Mouse (Mus musculus) MEL (cell line): ENCODE data around the gene Nt5c2. TPM values are rescaled to one million over a fixed set of nuclear protein-coding genes. Genes with fewer than 3 reads are reported as not detected.

Experiments
- DNase-seq: peaks from one replicate; pipeline ENCODE4 v3.0.0; 2011; ENCODE audit warnings: low read depth, low spot score
- H3K27ac ChIP-seq: 2 replicates; pipeline ENCODE4 v1.5.1; 2012; ENCODE audit warnings: low read depth, mild to moderate bottlenecking, control low read depth, low read length, moderate library complexity; ENCODE audit not compliant: control insufficient read depth
- H3K27me3 ChIP-seq, 2 experiments: fragments of 150-350 bp in 1 of 2; sonication (generic) in 1 of 2; 2 replicates each; pipeline ENCODE4 v1.6.1; 2012; ENCODE audit warnings: low read length in 2 of 2, mild to moderate bottlenecking in 2 of 2, improper control_type of control experiment in 1 of 2, moderate library complexity in 1 of 2; ENCODE audit not compliant: insufficient read depth in 2 of 2, control insufficient read depth in 1 of 2
- H3K36me3 ChIP-seq, 2 experiments: 2 replicates each; pipeline ENCODE4 v1.6.1; 2012 to 2014; ENCODE audit warnings: low read length in 2 of 2, improper control_type of control experiment in 1 of 2, inconsistent platforms in 1 of 2, mild to moderate bottlenecking in 1 of 2; ENCODE audit not compliant: insufficient read depth in 2 of 2, control insufficient read depth in 1 of 2
- H3K4me1 ChIP-seq, 2 experiments: fragments of 150-350 bp in 1 of 2; sonication (generic) in 1 of 2; 2 replicates each; pipeline ENCODE4 v1.6.1; 2012; ENCODE audit warnings: low read length in 2 of 2, improper control_type of control experiment in 1 of 2, mild to moderate bottlenecking in 1 of 2; ENCODE audit not compliant: insufficient read depth in 2 of 2, control insufficient read depth in 1 of 2
- H3K4me3 ChIP-seq, 2 experiments: fragments of 150-350 bp in 1 of 2; sonication (generic) in 1 of 2; 2 replicates each; pipeline ENCODE4 v1.5.1; 2012; ENCODE audit warnings: low read depth in 2 of 2, low read length in 2 of 2, mild to moderate bottlenecking in 2 of 2, moderate library complexity in 2 of 2, control low read depth in 1 of 2, improper control_type of control experiment in 1 of 2; ENCODE audit not compliant: control insufficient read depth in 1 of 2, insufficient read depth in 1 of 2
- H3K79me2 ChIP-seq: 2 replicates; pipeline ENCODE4 v1.6.1; 2012; ENCODE audit warnings: mild to moderate bottlenecking, low read length, moderate library complexity; ENCODE audit not compliant: control insufficient read depth, poor library complexity, insufficient read depth
- H3K9ac ChIP-seq: 2 replicates; pipeline ENCODE4 v1.6.1; 2012; ENCODE audit warnings: low read depth, mild to moderate bottlenecking, control low read depth, low read length, moderate library complexity; ENCODE audit not compliant: control insufficient read depth, poor library complexity, severe bottlenecking
- H3K9me3 ChIP-seq: fragments of 150-350 bp; sonication (generic); replicated peaks from 2 replicates; pipeline ENCODE4 v1.6.1; 2012; ENCODE audit warnings: mild to moderate bottlenecking, low read length, improper control_type of control experiment, moderate library complexity; ENCODE audit not compliant: insufficient read depth
- BHLHE40 ChIP-seq: IDR thresholded peaks from 2 replicates; pipeline ENCODE4 v1.6.1; 2012; ENCODE audit warnings: low read depth, mild to moderate bottlenecking, inconsistent platforms, low read length, improper control_type of control experiment, borderline replicate concordance
- CTCF ChIP-seq, 3 experiments: IDR thresholded peaks in 2 of 3; conservative IDR thresholded peaks in 1 of 3; 2 replicates each; pipeline ENCODE4 v1.5.1; 2011 to 2012; ENCODE audit warnings: low read length in 3 of 3, low read depth in 2 of 3, mild to moderate bottlenecking in 2 of 3, improper control_type of control experiment in 1 of 3, inconsistent platforms in 1 of 3, mixed read lengths in 1 of 3, moderate library complexity in 1 of 3; ENCODE audit not compliant: control insufficient read depth in 1 of 3, insufficient read depth in 1 of 3, poor library complexity in 1 of 3, severe bottlenecking in 1 of 3
- E2F4 ChIP-seq: IDR thresholded peaks from 2 replicates; pipeline ENCODE4 v1.6.1; 2011; ENCODE audit warnings: low read depth, low read length, improper control_type of control experiment, borderline replicate concordance
- ELF1 ChIP-seq: IDR thresholded peaks from 2 replicates; pipeline ENCODE4 v1.6.1; 2014; ENCODE audit warnings: low read depth, mild to moderate bottlenecking, inconsistent platforms, low read length, improper control_type of control experiment, moderate library complexity
- ETS1 ChIP-seq: IDR thresholded peaks from 2 replicates; pipeline ENCODE4 v1.6.1; 2012; ENCODE audit warnings: low read depth, mild to moderate bottlenecking, inconsistent platforms, low read length, improper control_type of control experiment, moderate library complexity
- GABPA ChIP-seq: IDR thresholded peaks from 2 replicates; pipeline ENCODE4 v1.6.1; 2012; ENCODE audit warnings: low read depth, mild to moderate bottlenecking, inconsistent platforms, low read length, improper control_type of control experiment, moderate library complexity
- GATA1 ChIP-seq: IDR thresholded peaks from 2 replicates; pipeline ENCODE4 v1.6.1; 2011; ENCODE audit warnings: low read depth, low read length, improper control_type of control experiment
- JUND ChIP-seq: IDR thresholded peaks from 2 replicates; pipeline ENCODE4 v1.6.1; 2011; ENCODE audit warnings: low read depth, mild to moderate bottlenecking, improper control_type of control experiment, low read length
- MAZ ChIP-seq: IDR thresholded peaks from 2 replicates; pipeline ENCODE4 v1.6.1; 2012; ENCODE audit warnings: low read depth, mild to moderate bottlenecking, inconsistent platforms, low read length, improper control_type of control experiment
- MEF2A ChIP-seq: IDR thresholded peaks from 2 replicates; pipeline ENCODE4 v1.6.1; 2014; ENCODE audit warnings: low read depth, mild to moderate bottlenecking, inconsistent platforms, low read length, improper control_type of control experiment; ENCODE audit not compliant: poor library complexity, insufficient replicate concordance, severe bottlenecking; ENCODE audit errors: extremely low read depth
- MYC ChIP-seq: IDR thresholded peaks from 2 replicates; pipeline ENCODE4 v1.6.1; 2011; ENCODE audit warnings: low read depth, mild to moderate bottlenecking, low read length, improper control_type of control experiment, moderate library complexity
- NELFE ChIP-seq: IDR thresholded peaks from 2 replicates; pipeline ENCODE4 v1.6.1; 2011; ENCODE audit warnings: low read depth, low read length, improper control_type of control experiment
- POLR2AphosphoS2 ChIP-seq: IDR thresholded peaks from 2 replicates; pipeline ENCODE4 v1.6.1; 2011; ENCODE audit warnings: low read length, improper control_type of control experiment
- POLR2AphosphoS5 ChIP-seq: IDR thresholded peaks from 2 replicates; pipeline ENCODE4 v1.6.1; 2012; ENCODE audit warnings: low read depth, borderline replicate concordance, mild to moderate bottlenecking, inconsistent platforms, low read length, moderate library complexity, mixed read lengths
- RAD21 ChIP-seq: IDR thresholded peaks from 2 replicates; pipeline ENCODE4 v1.6.1; 2011; ENCODE audit warnings: mild to moderate bottlenecking, low read depth, low read length, improper control_type of control experiment
- RCOR1 ChIP-seq: IDR thresholded peaks from 2 replicates; pipeline ENCODE4 v1.6.1; 2012; ENCODE audit warnings: low read depth, mild to moderate bottlenecking, inconsistent platforms, low read length, improper control_type of control experiment
- SIN3A ChIP-seq: IDR thresholded peaks from 2 replicates; pipeline ENCODE4 v1.6.1; 2012; ENCODE audit warnings: low read length, improper control_type of control experiment, inconsistent platforms
- TCF12 ChIP-seq: IDR thresholded peaks from 2 replicates; pipeline ENCODE4 v1.6.1; 2014; ENCODE audit warnings: low read depth, mild to moderate bottlenecking, inconsistent platforms, low read length, improper control_type of control experiment, moderate library complexity
- USF2 ChIP-seq, 2 experiments: IDR thresholded peaks; 2 replicates each; pipeline ENCODE4 v1.6.1; 2011 to 2012; ENCODE audit warnings: improper control_type of control experiment in 2 of 2, low read length in 2 of 2, borderline replicate concordance in 1 of 2, inconsistent platforms in 1 of 2, low read depth in 1 of 2, mild to moderate bottlenecking in 1 of 2; ENCODE audit not compliant: insufficient read depth in 1 of 2
- ZC3H11A ChIP-seq: IDR thresholded peaks from 2 replicates; pipeline ENCODE4 v1.6.1; 2012; ENCODE audit warnings: low read depth, mild to moderate bottlenecking, inconsistent platforms, low read length, improper control_type of control experiment
- ZKSCAN1 ChIP-seq: IDR thresholded peaks from 2 replicates; pipeline ENCODE4 v1.6.1; 2012; ENCODE audit warnings: low read depth, mild to moderate bottlenecking, inconsistent platforms, low read length, improper control_type of control experiment, moderate library complexity
- polyA plus RNA-seq, 2 experiments: library from polyadenylated mRNA; stranded (reverse) in 1 of 2; unstranded in 1 of 2; fragments of >175 nt in 1 of 2; fragments of >200 nt in 1 of 2; gene quantifications; 2 replicates each; pipeline versions ENCODE4 v1.2.1 to v1.2.4; 2012; ENCODE audit warnings: low replicate concordance in 2 of 2, low read depth in 1 of 2; ENCODE audit not compliant: insufficient read length in 2 of 2, insufficient read depth in 1 of 2, missing spikeins in 1 of 2
- total RNA-seq: library from RNA; depleted of rRNA; stranded (reverse); fragments of 300-350 nt; gene quantifications from 2 replicates; pipeline ENCODE4 v1.2.3, GENCODE M21; 2012

The Nt5c2 gene
- total and polyA plus RNA-seq, 3 experiments, result 64.6 to 455 (median 147) TPM

DNA sequence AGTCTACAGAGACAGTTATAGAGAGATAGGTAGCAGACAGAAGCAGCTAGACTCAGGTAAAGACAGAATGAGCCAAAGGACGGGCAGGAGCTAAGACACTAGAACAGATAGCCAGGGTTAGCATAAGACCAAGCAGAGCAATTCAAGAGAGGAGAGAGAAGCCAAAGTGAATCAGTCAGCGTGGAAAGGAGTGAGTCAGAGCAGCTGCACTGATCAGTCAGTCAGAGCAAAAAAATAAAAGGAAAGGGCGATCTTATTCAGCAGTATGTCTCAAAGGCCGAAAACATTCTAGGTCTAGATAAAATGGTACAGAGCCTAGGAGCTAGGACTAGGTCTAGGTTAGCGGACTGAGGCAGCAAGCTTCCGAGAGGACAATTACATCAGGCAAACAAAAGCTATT is 70.6 kb downstream of the Nt5c2 start:
- no peak for DNase-seq
- Histone ChIP-seq H3K4me3 (no peak overlapping the region), H3K27ac (no peak overlapping the region), H3K9me3 (no peaks in the 10 kb centered on the region), H3K79me2 (peaks cover 4% of the 10 kb centered on the region), H3K27me3 (no peaks in the 10 kb centered on the region), H3K4me1 (peaks cover 0 to 3% of the 10 kb centered on the region in 2 experiments; a peak in 1 of 4 replicates), H3K36me3 (peaks cover 0 to 66% of the 10 kb centered on the region in 2 experiments; a peak in 2 of 4 replicates), H3K9ac (no peak overlapping the region)
- TF ChIP-seq RCOR1 (no peak), TCF12 (no peak), BHLHE40 (no peak), ZKSCAN1 (no peak), POLR2AphosphoS2 (no peak), ELF1 (no peak), POLR2AphosphoS5 (no peak), CTCF (IDR thresholded peaks at IDR 0.05 in 2 of 3, conservative IDR thresholded peaks at IDR 0.05 in 1 of 3; ENCODE audit: control insufficient read depth in 1 of 3, insufficient read depth in 1 of 3, low read depth in 2 of 3, low read length in 3 of 3, poor library complexity in 1 of 3, severe bottlenecking in 1 of 3) (no peak), USF2 (IDR thresholded peaks at IDR 0.05; ENCODE audit: borderline replicate concordance in 1 of 2, insufficient read depth in 1 of 2, low read depth in 1 of 2, low read length in 2 of 2) (no peak), MEF2A (no peak), GATA1 (no peak), JUND (no peak), GABPA (no peak), E2F4 (no peak), MAZ (no peak), NELFE (no peak), MYC (no peak)

DNA sequence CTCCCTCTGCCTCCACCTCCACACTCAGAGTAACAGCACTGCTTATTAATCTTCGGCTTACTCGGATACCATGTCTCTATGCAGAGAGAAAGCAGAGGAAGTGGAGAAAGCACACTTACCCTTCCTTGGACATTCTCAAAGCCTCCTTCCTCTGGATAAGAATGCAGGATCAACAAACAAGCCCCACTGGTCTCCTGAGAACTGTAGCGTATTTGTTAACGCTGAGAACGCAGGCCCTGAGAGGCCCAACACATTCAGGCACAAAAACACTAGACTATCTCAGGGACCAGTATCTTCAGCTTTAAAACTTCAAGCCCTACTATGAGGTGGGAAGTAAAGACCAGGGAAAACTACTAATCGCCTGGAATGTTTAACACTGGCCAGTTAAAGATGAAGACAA is 77.8 kb downstream of the Nt5c2 start:
- Histone ChIP-seq H3K9ac (no peak overlapping the region), H3K4me3 (no peak overlapping the region), H3K9me3 (no peaks in the 10 kb centered on the region), H3K36me3 (peaks cover 4 to 27% of the 10 kb centered on the region in 2 experiments), H3K4me1 (peaks cover 4 to 5% of the 10 kb centered on the region in 2 experiments; a peak in 2 of 4 replicates), H3K79me2 (peaks cover 5% of the 10 kb centered on the region), H3K27ac (no peak overlapping the region), H3K27me3 (no peaks in the 10 kb centered on the region)
- TF ChIP-seq ELF1 (no peak), ZC3H11A (no peak), MAZ (no peak), ETS1 (no peak), POLR2AphosphoS2 (no peak), TCF12 (no peak), RAD21 (no peak), MEF2A (no peak), SIN3A (no peak), E2F4 (no peak)
- no peak for DNase-seq
